Mouse (Mus musculus) heart, postnatal 0 days (tissue): Measurements from ENCODE around the gene Hnrnpab. TPM values are rescaled to one million over a fixed set of nuclear protein-coding genes. Genes with fewer than 3 reads are reported as not detected.
"Not testable (repeated sequence)": the region's sequence is repeated elsewhere in the genome, so short reads cannot be mapped to it uniquely, and the experiment has no call there.

ENCODE experiments used
- ATAC-seq: fragments of 200-750 bp; cut with Nextera tagmentation; 2 replicates; pipeline ENCODE4 v1.8.0; 2017; ENCODE audit warnings: low read depth, moderate number of reproducible peaks, moderate library complexity; ENCODE audit not compliant: insufficient read depth
- DNase-seq: peaks from one replicate; pipeline ENCODE4 v3.0.0-alpha.2; 2016; ENCODE audit warnings: low spot score
- H3K27ac ChIP-seq: fragments of 300-500 bp; sonication (generic); 2 replicates; pipeline ENCODE4 v1.5.1; 2014; ENCODE audit warnings: low read depth, mild to moderate bottlenecking
- H3K27me3 ChIP-seq: fragments of 300-500 bp; sonication (generic); 2 replicates; pipeline ENCODE4 v1.6.1; 2014; ENCODE audit warnings: low read length, mixed read lengths; ENCODE audit not compliant: control insufficient read depth, insufficient read depth
- H3K36me3 ChIP-seq: fragments of 300-500 bp; sonication (generic); replicated peaks from 2 replicates; pipeline ENCODE4 v1.6.1; 2014; ENCODE audit warnings: low read length, mixed read lengths; ENCODE audit not compliant: control insufficient read depth, insufficient read depth
- H3K4me1 ChIP-seq: fragments of 300-500 bp; sonication (generic); 2 replicates; pipeline ENCODE4 v1.6.1; 2014; ENCODE audit warnings: antibody characterized with exemption; ENCODE audit not compliant: control insufficient read depth, insufficient read depth
- H3K4me2 ChIP-seq: fragments of 300-500 bp; sonication (generic); 2 replicates; pipeline ENCODE4 v1.6.1; 2014; ENCODE audit warnings: low read depth, mild to moderate bottlenecking, low read length, moderate library complexity
- H3K4me3 ChIP-seq: fragments of 300-500 bp; sonication (generic); 2 replicates; pipeline ENCODE4 v1.5.1; 2014; ENCODE audit warnings: low read depth, low read length
- H3K9ac ChIP-seq: fragments of 300-500 bp; sonication (generic); replicated peaks from 2 replicates; pipeline ENCODE4 v1.6.1; 2014; ENCODE audit warnings: low read depth, low read length, mixed read lengths
- H3K9me3 ChIP-seq: fragments of 300-500 bp; sonication (generic); replicated peaks from 2 replicates; pipeline ENCODE4 v1.6.1; 2016; ENCODE audit warnings: low read length; ENCODE audit not compliant: control insufficient read depth
- CTCF ChIP-seq: IDR thresholded peaks from 2 replicates; pipeline ENCODE4 v1.5.1; 2016; ENCODE audit warnings: antibody characterized with exemption, control low read depth, low read depth
- EP300 ChIP-seq: IDR thresholded peaks from 2 replicates; pipeline ENCODE4 v1.6.1; 2016; ENCODE audit warnings: antibody characterized with exemption, low read depth
- whole genome bisulfite sequencing: fragments of 180-500 bp; shearing (Covaris S2); extraction: QIAGEN DNeasy Blood & Tissue Kit; methylation state at CpG from one replicate; pipeline ENCODE4 v1.1.7; 2014; 5-methylcytosine and 5-hydroxymethylcytosine counted together
- polyA plus RNA-seq: library from polyadenylated mRNA; unstranded; fragments of >200 nt; fragmentation: Nextera tagmentation; extraction: Ambion mirVana; gene quantifications from 2 replicates; pipeline ENCODE4 v1.2.1, GENCODE M21; 2015
- total RNA-seq: library from RNA; depleted of rRNA; stranded (reverse); fragments of >200 nt; gene quantifications from 2 replicates; pipeline ENCODE4 v1.2.3, GENCODE M21; 2014; ENCODE audit warnings: low replicate concordance

Hnrnpab gene
- total and polyA plus RNA-seq, 2 experiments from 2014 or later: 136 to 159 TPM

GRCm38 (mm10) chr11:51618894-51619408 is 12.3 kb upstream of the Hnrnpab start:
- Histone ChIP-seq H3K36me3 (peaks cover 16% of the 10 kb centered on the region), H3K4me3 (peak overlapping the region; percentile 82), H3K4me2 (peak overlapping the region; percentile 94), H3K27ac (0 out of 2 replicates have a peak overlapping the region, but pooled peaks have one; percentile 40), H3K9ac (no peak overlapping the region), H3K4me1 (peaks cover 21% of the 10 kb centered on the region), H3K9me3 (no peaks in the 10 kb centered on the region), H3K27me3 (no peaks in the 10 kb centered on the region)
- TF ChIP-seq EP300: no peak
- TF ChIP-seq CTCF: no peak
- WGBS: 51% methylated on average over 7 of the region's 8 CpGs
- DNase-seq (no peak), ATAC-seq (peak; percentile 2; the same call in 1 of the 2 replicates)

GRCm38 (mm10) chr11:51617693-51618092 is 11.0 kb upstream of the Hnrnpab start:
- ATAC-seq (no peak), DNase-seq (peak; percentile 75)
- H3K27ac ChIP-seq: no peak overlapping the region
- TF ChIP-seq CTCF (peak; percentile 85), EP300 (no peak)
- no peaks in the 10 kb centered on the region for H3K27me3 ChIP-seq
- H3K4me2 ChIP-seq: no peak overlapping the region
- peaks cover 4% of the 10 kb centered on the region; the same call in 1 of the 2 replicates for H3K36me3 ChIP-seq
- H3K4me3 ChIP-seq: no peak overlapping the region
- H3K4me1 ChIP-seq: peaks cover 21% of the 10 kb centered on the region
- H3K9me3 ChIP-seq: no peaks in the 10 kb centered on the region
- no peak overlapping the region for H3K9ac ChIP-seq
- WGBS: 3% methylated on average over 4 of the region's 4 CpGs

GRCm38 (mm10) chr11:51616113-51616512 is 9.5 kb upstream of the Hnrnpab start:
- H3K27me3 ChIP-seq, ATAC-seq, H3K27ac ChIP-seq, H3K9me3 ChIP-seq, DNase-seq, H3K36me3 ChIP-seq, H3K9ac ChIP-seq, H3K4me3 ChIP-seq: not testable (repeated sequence)
- Histone ChIP-seq H3K4me2 (peak overlapping the region; percentile 59), H3K4me1 (peaks cover 21% of the 10 kb centered on the region)
- WGBS: 90% methylated on average over 7 of the region's 7 CpGs

DNA sequence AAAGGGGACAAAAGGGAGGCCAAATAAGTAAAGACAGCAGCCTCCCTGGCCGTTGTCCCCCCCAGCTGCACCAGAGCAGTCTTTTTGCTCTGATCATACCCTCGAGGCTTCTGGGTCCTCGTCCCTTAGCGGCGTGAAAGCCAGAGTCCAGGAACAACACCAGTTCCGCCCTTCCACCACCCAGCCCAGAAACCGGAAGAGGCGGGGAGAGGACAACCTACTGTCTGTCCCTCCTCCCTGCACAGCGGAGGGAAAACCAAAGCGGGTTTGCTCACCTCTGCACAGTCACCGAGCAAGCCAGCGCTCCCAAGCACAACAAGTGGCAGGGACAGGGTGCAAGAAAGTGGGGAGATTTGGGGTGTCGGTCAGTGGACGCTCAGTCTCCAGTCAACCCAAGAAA is 9.0 kb upstream of the Hnrnpab start:
- peak; percentile 69 for ATAC-seq

GRCm38 (mm10) chr11:51615129-51615528 is 8.5 kb upstream of the Hnrnpab start:
- Histone ChIP-seq H3K9me3 (no peaks in the 10 kb centered on the region), H3K9ac (peak overlapping the region; percentile 47), H3K4me1 (peaks cover 14% of the 10 kb centered on the region), H3K27me3 (no peaks in the 10 kb centered on the region), H3K4me3 (peak overlapping the region; percentile 33), H3K36me3 (no peaks in the 10 kb centered on the region), H3K4me2 (peak overlapping the region; percentile 59), H3K27ac (peak overlapping the region; percentile 88)
- 30% methylated on average over 7 of the region's 7 CpGs for WGBS
- DNase-seq: peak; percentile 73
- TF ChIP-seq CTCF (no peak), EP300 (no peak)
- ATAC-seq: no peak

More for the DNA sequence above, 9.0 kb upstream of the Hnrnpab start:
- peaks cover 19% of the 10 kb centered on the region for H3K4me1 ChIP-seq
- no peaks in the 10 kb centered on the region for H3K9me3 ChIP-seq
- H3K27ac ChIP-seq: peak overlapping the region; percentile 88
- H3K27me3 ChIP-seq: no peaks in the 10 kb centered on the region
- no peaks in the 10 kb centered on the region for H3K36me3 ChIP-seq
- 2% methylated on average over 14 of the region's 14 CpGs for WGBS
- TF ChIP-seq EP300 (no peak), CTCF (no peak)
- peak; percentile 67 for DNase-seq
- peak overlapping the region; percentile 59 for H3K4me2 ChIP-seq
- H3K4me3 ChIP-seq: peak overlapping the region; percentile 33
- H3K9ac ChIP-seq: peak overlapping the region; percentile 47

GRCm38 (mm10) chr11:51614256-51614655 is 7.6 kb upstream of the Hnrnpab start:
- DNase-seq: no peak
- WGBS: 73% methylated on average over 8 of the region's 8 CpGs
- Histone ChIP-seq H3K36me3 (no peaks in the 10 kb centered on the region), H3K27me3 (no peaks in the 10 kb centered on the region), H3K4me2 (no peak overlapping the region), H3K4me3 (no peak overlapping the region), H3K4me1 (peaks cover 11% of the 10 kb centered on the region; the same call in 1 of the 2 replicates), H3K9me3 (no peaks in the 10 kb centered on the region), H3K9ac (no peak overlapping the region), H3K27ac (no peak overlapping the region)
- no peak for TF ChIP-seq CTCF
- ATAC-seq: no peak

- not testable (repeated sequence) for H3K27me3 ChIP-seq, ATAC-seq, H3K9me3 ChIP-seq, H3K9ac ChIP-seq, H3K27ac ChIP-seq, H3K4me1 ChIP-seq, DNase-seq, H3K4me2 ChIP-seq, H3K36me3 ChIP-seq, H3K4me3 ChIP-seq
- WGBS: 76% methylated on average over 5 of the region's 5 CpGs
Observed at GRCm38 (mm10) chr11:51609940-51610339, 3.3 kb upstream of the Hnrnpab start.
